Mouse (Mus musculus): Measurements from ENCODE around the gene Fshr. TPM values are rescaled to one million over a fixed set of nuclear protein-coding genes. Genes with fewer than 3 reads are reported as not detected.

The Fshr gene
- polyA plus RNA-seq, 1 experiment, result not detected

DNA sequence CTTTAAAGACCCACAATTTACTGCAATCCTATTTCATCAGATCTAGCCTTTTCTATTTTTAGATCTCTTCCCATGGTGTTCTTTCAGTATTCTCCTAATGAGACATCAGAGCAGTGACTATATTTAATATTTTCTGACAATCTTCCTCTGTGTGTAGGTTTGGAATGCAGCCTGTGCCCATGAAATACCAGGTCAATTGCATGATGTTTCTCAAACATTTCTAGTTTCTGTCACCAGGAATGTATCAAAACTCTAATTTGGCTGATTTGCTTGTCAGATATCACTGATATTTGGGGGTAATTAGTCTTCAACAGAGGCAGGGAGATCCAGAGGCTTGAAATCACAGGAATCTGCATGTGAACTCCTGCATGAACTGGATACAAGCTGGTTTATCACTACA, 186.8 kb downstream of the Fshr start:
- Histone ChIP-seq H3K4me3 (replicated peaks; ENCODE audit: control insufficient read depth, low read depth, low read length) (no peak overlapping the region), H3K4me1 (ENCODE audit: control insufficient read depth, insufficient read depth, low read length) (no peaks in the 10 kb centered on the region), H3K27ac (ENCODE audit: control insufficient read depth, insufficient read depth, low read depth, low read length, poor library complexity) (no peak overlapping the region)
- TF ChIP-seq POLR2A (IDR thresholded peaks at IDR 0.05; ENCODE audit: borderline replicate concordance, control insufficient read depth, low read depth, low read length) (no peak), CTCF (IDR thresholded peaks at IDR 0.05; ENCODE audit: control insufficient read depth, insufficient read depth, low read length) (no peak)

DNA sequence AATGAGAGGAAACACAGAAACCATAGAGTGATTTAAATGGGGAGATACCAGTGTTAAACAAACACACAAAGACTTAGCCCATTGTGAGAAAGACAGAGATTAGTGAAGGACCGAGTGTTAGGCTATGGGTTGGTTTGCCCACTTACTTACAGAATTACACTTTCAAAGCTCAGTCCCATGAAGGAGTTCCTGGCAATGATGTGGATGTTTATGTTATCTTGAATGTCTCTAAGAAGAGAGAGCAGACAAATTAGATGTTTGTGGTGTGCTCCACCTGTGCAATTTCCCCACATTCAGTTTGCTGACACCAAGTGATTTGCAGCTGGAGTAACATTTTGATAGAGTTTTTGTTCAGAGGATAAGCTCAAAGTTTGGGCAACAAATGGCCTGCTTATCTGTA, 191.4 kb downstream of the Fshr start:
- no peak for TF ChIP-seq CTCF (IDR thresholded peaks at IDR 0.05; ENCODE audit: control insufficient read depth, insufficient read depth, low read length)
- no peak for TF ChIP-seq POLR2A (IDR thresholded peaks at IDR 0.05; ENCODE audit: borderline replicate concordance, control insufficient read depth, low read depth, low read length)
- WGBS, result 91% methylated on average over 1 of the region's 1 CpGs
- no peaks in the 10 kb centered on the region for H3K4me1 ChIP-seq (ENCODE audit: control insufficient read depth, insufficient read depth, low read length)

DNA sequence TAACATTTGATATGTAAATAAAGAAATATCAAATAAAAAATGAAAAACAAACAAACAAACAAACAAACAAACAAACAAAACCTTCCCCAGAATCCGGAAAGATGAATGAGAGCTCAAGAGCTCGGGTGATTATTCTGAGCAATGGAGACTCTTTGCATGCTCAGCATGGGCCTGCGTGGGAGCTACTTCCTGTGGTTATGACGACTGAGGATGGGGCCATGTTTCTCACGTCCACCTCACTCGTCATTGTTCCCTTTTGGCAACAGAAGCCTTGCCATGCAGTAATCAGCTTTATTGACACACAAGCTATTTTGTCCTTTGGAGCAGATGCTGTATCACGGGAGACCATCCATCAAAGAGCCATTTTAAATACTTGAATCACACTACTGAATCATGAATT, 191.8 kb downstream of the Fshr start:
- H3K27ac ChIP-seq (ENCODE audit: control insufficient read depth, insufficient read depth, low read depth, low read length, poor library complexity), result no peak overlapping the region
- WGBS, result 62% methylated on average over 7 of the region's 7 CpGs
- TF ChIP-seq CTCF (IDR thresholded peaks at IDR 0.05; ENCODE audit: control insufficient read depth, insufficient read depth, low read length) (no peak), POLR2A (IDR thresholded peaks at IDR 0.05; ENCODE audit: borderline replicate concordance, control insufficient read depth, low read depth, low read length) (no peak)
- no peaks in the 10 kb centered on the region for H3K4me1 ChIP-seq (ENCODE audit: control insufficient read depth, insufficient read depth, low read length)
- no peak overlapping the region for H3K4me3 ChIP-seq (replicated peaks; ENCODE audit: control insufficient read depth, low read depth, low read length)

More for the DNA sequence above, 191.4 kb downstream of the Fshr start:
- no peak overlapping the region for H3K27ac ChIP-seq (ENCODE audit: control insufficient read depth, insufficient read depth, low read depth, low read length, poor library complexity)
- H3K4me3 ChIP-seq (replicated peaks; ENCODE audit: control insufficient read depth, low read depth, low read length), result no peak overlapping the region

DNA sequence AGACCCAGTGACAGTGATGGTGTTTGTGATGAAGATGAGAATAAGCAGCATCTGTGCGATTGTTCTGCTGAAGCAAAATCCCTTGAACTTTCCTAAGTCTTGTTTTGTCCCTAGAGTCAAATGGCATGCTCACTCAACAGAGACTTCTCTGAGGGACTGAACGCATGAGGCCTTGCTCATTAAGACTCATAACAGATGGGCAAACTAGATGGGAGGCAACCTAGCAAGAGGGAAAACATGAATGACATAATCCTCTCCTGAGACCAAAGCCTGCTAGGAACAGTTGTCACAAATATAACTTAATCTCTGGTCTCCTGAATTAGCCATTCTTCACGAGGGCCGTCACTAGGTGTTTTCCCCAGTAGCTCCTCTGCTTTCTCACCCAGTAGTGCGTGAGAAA, 194.5 kb downstream of the Fshr start:
- TF ChIP-seq POLR2A (IDR thresholded peaks at IDR 0.05; ENCODE audit: borderline replicate concordance, control insufficient read depth, low read depth, low read length), result no peak
- H3K27ac ChIP-seq (ENCODE audit: control insufficient read depth, insufficient read depth, low read depth, low read length, poor library complexity), result no peak overlapping the region
- WGBS, result 80% methylated on average over 5 of the region's 5 CpGs

DNA sequence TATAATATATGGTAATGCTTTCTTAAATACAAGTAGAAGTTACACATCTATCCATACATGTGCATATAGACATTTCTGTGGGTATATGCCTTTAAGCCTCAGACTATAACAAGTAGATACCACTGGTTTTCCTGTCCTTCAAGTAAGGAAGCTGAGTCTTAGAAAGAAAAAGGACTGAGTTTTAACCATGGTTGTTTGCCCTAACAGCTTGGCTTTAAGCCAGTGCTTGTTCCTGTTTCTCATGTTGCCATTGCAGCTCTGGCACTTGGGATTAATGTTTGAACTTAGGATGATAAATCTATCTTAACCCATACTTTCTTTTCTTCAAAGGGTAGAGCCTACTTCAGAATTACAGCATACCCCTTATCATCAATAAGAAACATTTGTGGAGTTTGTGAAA, 200.6 kb downstream of the Fshr start:
- Histone ChIP-seq H3K4me3 (replicated peaks; ENCODE audit: control insufficient read depth, low read depth, low read length) (no peak overlapping the region), H3K27ac (ENCODE audit: control insufficient read depth, insufficient read depth, low read depth, low read length, poor library complexity) (no peak overlapping the region), H3K4me1 (ENCODE audit: control insufficient read depth, insufficient read depth, low read length) (no peaks in the 10 kb centered on the region)
- no peak for TF ChIP-seq POLR2A (IDR thresholded peaks at IDR 0.05; ENCODE audit: borderline replicate concordance, control insufficient read depth, low read depth, low read length)
- TF ChIP-seq CTCF (IDR thresholded peaks at IDR 0.05; ENCODE audit: control insufficient read depth, insufficient read depth, low read length), result no peak

More for the DNA sequence above, 194.5 kb downstream of the Fshr start:
- H3K4me3 ChIP-seq (replicated peaks; ENCODE audit: control insufficient read depth, low read depth, low read length), result no peak overlapping the region
- no peaks in the 10 kb centered on the region for H3K4me1 ChIP-seq (ENCODE audit: control insufficient read depth, insufficient read depth, low read length)

DNA sequence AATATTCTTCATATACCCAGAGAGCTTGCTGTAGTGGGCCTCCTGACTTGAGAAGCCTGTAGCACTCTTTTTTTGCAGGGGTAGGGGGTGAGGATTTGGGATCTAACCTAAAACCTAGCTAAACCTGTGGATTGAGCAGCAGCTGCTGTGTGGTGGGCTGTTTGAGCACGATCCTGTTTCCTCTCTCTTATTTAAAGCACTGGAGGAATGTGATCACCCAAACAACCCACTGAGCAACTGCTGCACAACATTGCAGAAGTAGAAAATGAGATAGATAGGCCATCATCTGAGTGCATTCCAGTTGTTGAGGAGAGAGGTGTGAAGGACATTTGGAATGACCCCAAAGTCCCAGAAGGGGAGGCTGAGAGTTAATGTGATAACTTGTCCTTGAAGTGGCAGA, 202.2 kb downstream of the Fshr start:
- TF ChIP-seq POLR2A (IDR thresholded peaks at IDR 0.05; ENCODE audit: borderline replicate concordance, control insufficient read depth, low read depth, low read length) (no peak), CTCF (IDR thresholded peaks at IDR 0.05; ENCODE audit: control insufficient read depth, insufficient read depth, low read length) (no peak)
- H3K27ac ChIP-seq (ENCODE audit: control insufficient read depth, insufficient read depth, low read depth, low read length, poor library complexity), result no peak overlapping the region
- WGBS, result 50% methylated on average over 1 of the region's 1 CpGs
- no peaks in the 10 kb centered on the region for H3K4me1 ChIP-seq (ENCODE audit: control insufficient read depth, insufficient read depth, low read length)
- H3K4me3 ChIP-seq (replicated peaks; ENCODE audit: control insufficient read depth, low read depth, low read length), result no peak overlapping the region

DNA sequence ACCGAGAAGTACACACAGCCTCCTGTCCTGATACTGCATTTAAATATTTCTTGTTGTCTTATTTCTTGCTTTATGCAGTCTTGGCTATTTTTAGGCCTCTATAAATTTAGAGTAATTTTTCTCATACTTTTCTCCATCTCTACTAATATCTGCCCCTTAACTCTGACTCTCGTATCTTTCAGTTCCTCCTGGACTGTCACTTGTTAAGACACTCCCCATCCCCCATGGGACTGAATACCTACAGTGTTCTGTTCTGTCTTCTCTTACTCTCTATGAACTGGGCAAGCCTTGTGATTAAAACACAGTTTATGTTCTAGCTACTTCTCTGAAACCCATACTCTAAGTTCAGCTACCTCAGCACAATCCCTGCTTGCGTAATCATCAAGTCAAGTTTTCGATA, 209.2 kb downstream of the Fshr start:
- H3K4me3 ChIP-seq (replicated peaks; ENCODE audit: control insufficient read depth, low read depth, low read length), result no peak overlapping the region
- H3K27ac ChIP-seq (ENCODE audit: control insufficient read depth, insufficient read depth, low read depth, low read length, poor library complexity), result no peak overlapping the region
- TF ChIP-seq POLR2A (IDR thresholded peaks at IDR 0.05; ENCODE audit: borderline replicate concordance, control insufficient read depth, low read depth, low read length), result no peak
- no peak for TF ChIP-seq CTCF (IDR thresholded peaks at IDR 0.05; ENCODE audit: control insufficient read depth, insufficient read depth, low read length)
- no peaks in the 10 kb centered on the region for H3K4me1 ChIP-seq (ENCODE audit: control insufficient read depth, insufficient read depth, low read length)
- 76% methylated on average over 4 of the region's 4 CpGs for WGBS

DNA sequence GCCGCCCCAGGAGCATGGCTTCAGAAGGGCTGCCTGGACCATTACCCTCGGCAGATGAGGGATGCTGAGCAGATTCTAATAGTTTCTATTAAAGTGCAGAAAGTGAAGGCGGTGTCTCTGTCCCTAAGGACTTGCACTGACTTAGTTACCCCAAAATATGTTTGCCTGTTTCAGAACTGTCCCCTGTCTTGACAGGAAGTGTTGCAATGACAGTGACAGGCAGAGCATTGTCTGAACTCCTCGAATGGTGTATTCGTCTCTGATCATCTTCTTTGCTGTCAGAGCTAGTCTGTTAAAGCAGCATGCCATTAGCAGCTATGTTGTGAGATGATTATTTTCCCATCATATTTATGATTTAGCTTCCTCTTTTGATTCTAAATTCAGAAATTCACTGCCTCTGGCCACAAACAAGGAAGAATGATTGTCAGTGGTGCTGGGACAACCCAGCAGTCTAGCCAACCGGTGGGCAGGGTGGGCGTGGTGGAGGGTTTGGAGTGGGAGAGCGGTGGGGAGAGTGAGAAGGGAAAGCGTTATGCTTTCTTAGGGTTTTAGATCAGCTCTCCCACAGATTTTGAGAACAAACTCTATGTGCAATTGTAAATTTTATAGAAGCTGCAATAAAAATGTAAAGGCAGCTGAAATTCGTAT, 219.6 kb downstream of the Fshr start:
- no peaks in the 10 kb centered on the region for H3K4me1 ChIP-seq (ENCODE audit: control insufficient read depth, insufficient read depth, low read length)
- 22% methylated on average over 10 of the region's 10 CpGs for WGBS
- H3K27ac ChIP-seq (ENCODE audit: control insufficient read depth, insufficient read depth, low read depth, low read length, poor library complexity), result no peak overlapping the region
- TF ChIP-seq POLR2A (IDR thresholded peaks at IDR 0.05; ENCODE audit: borderline replicate concordance, control insufficient read depth, low read depth, low read length) (no peak), CTCF (IDR thresholded peaks at IDR 0.05; ENCODE audit: control insufficient read depth, insufficient read depth, low read length) (no peak)
- no peak overlapping the region for H3K4me3 ChIP-seq (replicated peaks; ENCODE audit: control insufficient read depth, low read depth, low read length)

DNA sequence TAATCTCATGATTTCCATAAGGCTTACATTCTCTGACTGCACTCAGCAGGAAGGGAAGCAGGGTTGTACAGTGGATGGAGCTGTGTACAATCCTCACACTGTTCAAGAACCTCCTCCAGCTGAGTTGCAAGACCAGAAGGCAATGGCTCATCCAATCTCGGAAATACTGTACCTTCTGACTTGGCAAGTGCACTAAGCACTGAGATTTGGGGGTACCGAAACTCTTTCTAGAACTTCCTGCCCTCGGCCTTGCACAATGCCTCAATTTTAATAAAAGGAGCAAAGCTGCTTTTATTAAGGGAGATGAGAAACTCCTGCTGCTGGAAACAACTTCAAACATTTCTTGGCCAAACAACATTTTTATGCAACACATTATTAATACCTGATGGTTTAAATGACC, 225.9 kb downstream of the Fshr start:
- no peak for TF ChIP-seq CTCF (IDR thresholded peaks at IDR 0.05; ENCODE audit: control insufficient read depth, insufficient read depth, low read length)
- no peak for TF ChIP-seq POLR2A (IDR thresholded peaks at IDR 0.05; ENCODE audit: borderline replicate concordance, control insufficient read depth, low read depth, low read length)
- Histone ChIP-seq H3K4me1 (ENCODE audit: control insufficient read depth, insufficient read depth, low read length) (no peaks in the 10 kb centered on the region), H3K27ac (ENCODE audit: control insufficient read depth, insufficient read depth, low read depth, low read length, poor library complexity) (no peak overlapping the region), H3K4me3 (replicated peaks; ENCODE audit: control insufficient read depth, low read depth, low read length) (no peak overlapping the region)
- WGBS, result 56% methylated on average over 3 of the region's 3 CpGs

All from bone marrow, adult 2 months (tissue).